Mouse (Mus musculus) CH12.LX (cell line): ENCODE measurements at regions not wholly inside any gene's neighbourhood (a gene's known extent, or its start where the extent isn't known, plus 50 kb on each side); places are given as distances from the start of the nearest gene placed in this dataset.

ENCODE experiments used
- CTCF ChIP-seq, 2 experiments: IDR thresholded peaks in 1 of 2; conservative IDR thresholded peaks in 1 of 2; 2 replicates each; pipeline ENCODE4 v1.5.1; 2011 to 2012; ENCODE audit warnings: low read depth in 2 of 2, low read length in 2 of 2, improper control_type of control experiment in 1 of 2, inconsistent platforms in 1 of 2, mild to moderate bottlenecking in 1 of 2, moderate library complexity in 1 of 2
- MEF2A ChIP-seq: IDR thresholded peaks from 2 replicates; pipeline ENCODE4 v1.6.1; 2014; ENCODE audit warnings: low read depth, mild to moderate bottlenecking, inconsistent platforms, low read length, improper control_type of control experiment, borderline replicate concordance
- MXI1 ChIP-seq: IDR thresholded peaks from 2 replicates; pipeline ENCODE4 v1.6.1; 2011; ENCODE audit warnings: mild to moderate bottlenecking, low read depth, low read length, improper control_type of control experiment
- POLR2A ChIP-seq: IDR thresholded peaks from 2 replicates; pipeline ENCODE4 v1.6.1; 2011; ENCODE audit warnings: low read depth, mild to moderate bottlenecking, improper control_type of control experiment, low read length
- USF1 ChIP-seq: IDR thresholded peaks from 2 replicates; pipeline ENCODE4 v1.6.1; 2014; ENCODE audit warnings: low read depth, mild to moderate bottlenecking, inconsistent platforms, low read length, improper control_type of control experiment

DNA sequence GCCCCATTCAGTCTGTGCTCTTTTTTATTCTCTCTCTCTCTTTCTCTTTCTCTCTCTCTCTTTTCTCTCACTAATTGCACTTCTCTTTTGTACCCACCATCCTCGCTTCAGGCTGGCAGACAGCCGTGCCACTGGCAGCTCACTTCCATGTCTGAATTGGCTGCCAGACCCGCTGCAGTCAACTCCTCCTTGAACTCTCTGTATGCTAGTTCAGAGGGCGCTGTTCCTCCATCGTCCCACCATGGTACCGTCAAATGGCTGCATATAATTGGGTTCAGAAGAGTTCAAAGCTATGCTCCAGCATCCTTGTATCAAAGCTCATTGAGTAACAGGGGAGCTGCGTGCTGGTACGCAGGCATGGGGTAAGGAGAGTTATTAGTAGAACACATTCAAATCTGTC is 520.7 kb upstream of the Nox3 start:
- TF ChIP-seq MXI1: no peak
- TF ChIP-seq CTCF (conservative IDR thresholded peaks at IDR 0.05 in 1 of 2, IDR thresholded peaks at IDR 0.05 in 1 of 2; ENCODE audit: low read depth in 2 of 2, low read length in 2 of 2): no peak
- TF ChIP-seq USF1: no peak
- TF ChIP-seq POLR2A: no peak
- TF ChIP-seq MEF2A: no peak
